Mouse (Mus musculus) ES-E14 (cell line): ENCODE measurements around the gene Kank3. TPM values are rescaled to one million over a fixed set of nuclear protein-coding genes. Genes with fewer than 3 reads are reported as not detected.

Source experiments
- DNase-seq: peaks from one replicate; pipeline ENCODE4 v3.0.0-alpha.2; 2013; ENCODE audit warnings: low read depth, low spot score
- H3K27ac ChIP-seq: 2 replicates; pipeline ENCODE4 v1.5.1; 2012; ENCODE audit warnings: low read depth, mild to moderate bottlenecking, low read length, moderate library complexity, mixed read lengths; ENCODE audit not compliant: poor library complexity, insufficient read depth, severe bottlenecking
- H3K36me3 ChIP-seq: 2 replicates; pipeline ENCODE4 v1.6.1; 2012; ENCODE audit warnings: mild to moderate bottlenecking, low read length, moderate library complexity, mixed read lengths; ENCODE audit not compliant: control insufficient read depth, poor library complexity, insufficient read depth, severe bottlenecking
- H3K4me1 ChIP-seq, 2 experiments: fragments of 150-350 bp in 1 of 2; sonication (generic) in 1 of 2; 2 replicates each; pipeline ENCODE4 v1.6.1; 2012; ENCODE audit warnings: low read length in 2 of 2, mild to moderate bottlenecking in 1 of 2, mixed read lengths in 1 of 2; ENCODE audit not compliant: control insufficient read depth in 2 of 2, insufficient read depth in 2 of 2, poor library complexity in 1 of 2
- H3K4me3 ChIP-seq, 2 experiments: fragments of 150-350 bp in 1 of 2; sonication (generic) in 1 of 2; 2 replicates each; pipeline ENCODE4 v1.5.1; 2012; ENCODE audit warnings: low read length in 2 of 2, low read depth in 1 of 2, mild to moderate bottlenecking in 1 of 2, mixed read lengths in 1 of 2; ENCODE audit not compliant: insufficient read depth in 1 of 2, poor library complexity in 1 of 2, severe bottlenecking in 1 of 2
- H3K9ac ChIP-seq: 2 replicates; pipeline ENCODE4 v1.6.1; 2012; ENCODE audit warnings: low read depth, mild to moderate bottlenecking, low read length, mixed read lengths; ENCODE audit not compliant: poor library complexity, insufficient read depth, severe bottlenecking
- H3K9me3 ChIP-seq: fragments of 150-350 bp; sonication (generic); 2 replicates; pipeline ENCODE4 v1.6.1; 2012; ENCODE audit warnings: low read depth, mild to moderate bottlenecking, low read length; ENCODE audit not compliant: control insufficient read depth, insufficient read depth
- CHD2 ChIP-seq: IDR thresholded peaks from 2 replicates; pipeline ENCODE4 v1.6.1; 2014; ENCODE audit warnings: mild to moderate bottlenecking, low read depth, low read length, inconsistent platforms
- HCFC1 ChIP-seq: IDR thresholded peaks from 2 replicates; pipeline ENCODE4 v1.6.1; 2012; ENCODE audit warnings: low read length, inconsistent platforms, borderline replicate concordance; ENCODE audit not compliant: insufficient read depth
- MAFK ChIP-seq: IDR thresholded peaks from 2 replicates; pipeline ENCODE4 v1.6.1; 2014; ENCODE audit warnings: mild to moderate bottlenecking, low read depth, low read length, inconsistent platforms; ENCODE audit not compliant: insufficient read depth
- ZC3H11A ChIP-seq: IDR thresholded peaks from 2 replicates; pipeline ENCODE4 v1.6.1; 2012; ENCODE audit warnings: low read depth, mild to moderate bottlenecking, inconsistent platforms, low read length, borderline replicate concordance
- ZNF384 ChIP-seq: IDR thresholded peaks from 2 replicates; pipeline ENCODE4 v1.6.1; 2012; ENCODE audit warnings: low read depth, low read length, inconsistent platforms
- in situ Hi-C, 2 experiments: fragments of 600-800 bp; cut with MboI; formaldehyde crosslinking; loops; one replicate each; pipeline ENCODE4 v1.15.1; 2025; ENCODE audit warnings: low sequenced_read_pairs in 2 of 2, inconsistent platforms in 1 of 2; ENCODE audit not compliant: unreplicated experiment in 2 of 2
- total RNA-seq: library from RNA; depleted of rRNA; stranded (reverse); fragments of 300-350 nt; gene quantifications from 2 replicates; pipeline ENCODE4 v1.2.3, GENCODE M21; 2012

Kank3 gene
- total RNA-seq, 1 experiment = 81.1 TPM

- in situ Hi-C loops = no loop called here
- Histone ChIP-seq H3K36me3 (no peaks in the 10 kb centered on the region), H3K4me3 (no peak overlapping the region), H3K27ac (no peak overlapping the region), H3K4me1 (no peaks in the 10 kb centered on the region), H3K9ac (no peak overlapping the region), H3K9me3 (no peaks in the 10 kb centered on the region)
- DNase-seq = no peak
- TF ChIP-seq MAFK (no peak), ZNF384 (no peak), HCFC1 (no peak), CHD2 (no peak), ZC3H11A (no peak)
Measured at GRCm38 (mm10) chr17:33798306-33798705, 12.0 kb upstream of the Kank3 start.

DNA sequence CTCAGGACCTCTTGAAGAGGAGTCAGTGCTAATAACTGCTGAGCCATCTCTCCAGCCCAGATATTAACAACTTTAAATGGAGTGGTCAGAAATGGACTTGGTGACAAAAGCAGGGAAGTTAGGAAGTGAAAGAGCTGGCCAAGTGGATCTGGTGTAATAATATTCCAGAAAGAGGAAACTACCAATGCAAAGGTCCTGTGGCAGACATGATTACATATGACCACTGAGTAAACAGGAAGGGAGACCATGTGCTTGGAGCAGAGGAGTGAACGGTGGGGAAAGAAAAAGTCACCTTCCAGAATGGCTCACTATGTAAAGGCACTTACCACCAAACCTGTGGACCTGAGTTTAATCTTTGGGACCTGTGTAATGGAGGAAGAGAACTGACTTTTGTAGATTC, 11.0 kb upstream of the Kank3 start:
- Histone ChIP-seq H3K9me3 (no peaks in the 10 kb centered on the region), H3K4me1 (peaks cover 0 to under 1% of the 10 kb centered on the region in 2 experiments; a peak in 1 of 4 replicates), H3K9ac (no peak overlapping the region), H3K27ac (no peak overlapping the region), H3K36me3 (no peaks in the 10 kb centered on the region), H3K4me3 (no peak overlapping the region)
- TF ChIP-seq CHD2 = no peak
- TF ChIP-seq HCFC1 = no peak
- TF ChIP-seq MAFK = no peak
- TF ChIP-seq ZC3H11A = no peak
- no peak for TF ChIP-seq ZNF384
- in situ Hi-C loops = no loop called here
- no peak for DNase-seq

- no peak overlapping the region for H3K4me3 ChIP-seq
- in situ Hi-C loops = no loop called here
- peak; percentile 100 for TF ChIP-seq ZNF384
- no peak; the same call in 1 of the 2 replicates for TF ChIP-seq MAFK
- DNase-seq = no peak
- no peaks in the 10 kb centered on the region for H3K36me3 ChIP-seq
- no peak overlapping the region for H3K27ac ChIP-seq
- peaks cover 2 to 11% of the 10 kb centered on the region in 2 experiments; a peak in 3 of 4 replicates for H3K4me1 ChIP-seq
- H3K9ac ChIP-seq = no peak overlapping the region
- H3K9me3 ChIP-seq = no peaks in the 10 kb centered on the region
Measured at GRCm38 (mm10) chr17:33802221-33802620, 8.1 kb upstream of the Kank3 start.

- peak overlapping the region; percentile 42; the same call in 1 of the 2 replicates for H3K9ac ChIP-seq
- H3K4me1 ChIP-seq = peaks cover 2 to 11% of the 10 kb centered on the region in 2 experiments; a peak in 3 of 4 replicates
- no peak for TF ChIP-seq HCFC1
- peak overlapping the region; percentile 86 for H3K27ac ChIP-seq
- H3K4me3 ChIP-seq = peak overlapping the region in 1 of 2 experiments; percentile 31; a peak in 2 of 4 replicates
- in situ Hi-C loops = no loop called here
- H3K36me3 ChIP-seq = no peaks in the 10 kb centered on the region
- no peaks in the 10 kb centered on the region for H3K9me3 ChIP-seq
- no peak for DNase-seq
Measured at GRCm38 (mm10) chr17:33804205-33804604, 6.1 kb upstream of the Kank3 start.

GRCm38 (mm10) chr17:33804745-33805144, 5.6 kb upstream of the Kank3 start:
- no peak for DNase-seq
- H3K4me1 ChIP-seq = peaks cover 2 to 11% of the 10 kb centered on the region in 2 experiments; a peak in 3 of 4 replicates
- TF ChIP-seq MAFK (no peak), ZC3H11A (no peak), CHD2 (no peak), ZNF384 (no peak)
- H3K27ac ChIP-seq = peak overlapping the region; percentile 86
- H3K36me3 ChIP-seq = no peaks in the 10 kb centered on the region
- H3K4me3 ChIP-seq = no peak overlapping the region; a peak in 1 of 4 replicates
- peak overlapping the region; percentile 42; the same call in 1 of the 2 replicates for H3K9ac ChIP-seq
- in situ Hi-C loops = no loop called here
- H3K9me3 ChIP-seq = no peaks in the 10 kb centered on the region
